Mouse (Mus musculus) frontal cortex, postnatal 10 days (tissue): ENCODE measurements around the gene Mthfd2l.

Experiments
- DNase-seq, 2 experiments: peaks; one replicate each; pipeline ENCODE4 v3.0.0; 2022; ENCODE audit warnings: low spot score in 2 of 2, mixed read lengths in 1 of 2

Mthfd2l gene

DNA sequence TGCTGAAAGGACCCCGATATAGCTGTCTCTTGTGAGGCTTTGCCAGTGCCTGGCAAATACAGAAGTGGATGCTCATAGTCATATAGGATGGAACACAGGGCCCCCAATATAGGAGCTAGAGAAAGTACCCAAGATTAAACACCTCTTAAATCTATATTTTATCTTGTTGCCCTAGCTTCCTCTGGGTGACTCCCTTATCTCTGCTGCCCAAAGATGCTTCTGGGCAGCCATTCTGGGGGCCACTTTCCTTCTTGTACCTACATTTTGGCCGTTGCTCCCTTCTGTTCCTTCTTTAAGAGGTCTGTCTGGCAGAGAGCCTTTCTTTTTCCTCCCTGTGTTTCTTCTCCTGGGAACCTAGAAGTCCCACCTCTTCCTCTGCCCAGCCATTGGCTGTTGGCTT lies 14.5 kb downstream of the Mthfd2l start:
- no peak for DNase-seq

DNA sequence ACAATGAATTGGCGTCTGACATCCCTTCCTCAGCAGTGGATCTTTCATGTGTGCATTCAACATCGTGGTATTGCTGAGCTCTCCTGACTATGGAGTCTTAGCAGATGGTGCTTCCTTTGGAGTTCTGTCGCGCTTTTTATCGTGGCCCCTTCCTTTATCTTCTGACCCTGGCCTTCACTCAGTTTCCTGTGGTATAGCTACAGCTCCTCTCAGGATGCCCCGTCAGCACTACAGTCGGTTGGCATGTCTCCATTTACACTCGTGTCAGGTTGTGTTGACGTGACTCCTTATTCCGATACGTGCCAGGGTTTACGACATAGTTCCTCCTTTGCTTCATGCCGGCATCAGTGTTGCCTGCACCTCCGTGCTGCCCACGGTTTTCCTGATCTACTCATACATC lies 18.6 kb downstream of the Mthfd2l start:
- no peak for DNase-seq

GRCm38 (mm10) chr5:90951475-90951874 lies 20.6 kb downstream of the Mthfd2l start:
- peak in 1 of 2 experiments; percentile 39 for DNase-seq

DNA sequence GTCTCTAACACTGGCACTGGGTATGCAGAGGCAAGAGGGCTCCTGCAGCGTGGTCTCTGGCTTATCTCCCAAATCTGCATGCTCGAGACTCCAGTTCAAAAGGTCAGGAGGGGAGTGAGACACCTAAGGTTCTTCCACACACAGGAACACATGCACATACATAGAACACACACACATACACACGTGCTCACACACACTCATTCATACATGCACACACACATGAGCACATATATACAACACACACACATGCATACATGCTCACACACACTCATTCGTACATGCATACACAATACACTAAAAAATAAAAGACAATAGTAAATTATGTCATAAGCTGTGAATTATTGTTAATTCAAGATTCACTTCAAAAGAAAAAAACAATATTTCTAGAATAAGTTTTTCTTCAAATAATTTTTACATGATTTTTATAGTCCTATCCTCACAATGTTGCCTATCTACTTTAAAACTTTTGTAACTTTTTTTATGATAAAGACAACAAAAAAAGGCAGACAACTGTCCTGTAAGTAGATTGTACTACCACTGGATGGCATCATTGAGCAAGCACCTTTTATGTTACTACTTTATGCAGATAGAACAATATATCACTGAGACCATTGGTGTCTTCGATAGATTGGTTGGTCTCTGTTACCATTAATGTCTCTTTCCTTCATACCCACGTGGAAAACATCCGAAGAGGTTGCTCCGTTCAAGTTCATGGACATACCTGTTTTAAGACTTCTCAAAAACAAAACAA lies 22.0 kb downstream of the Mthfd2l start:
- no peak for DNase-seq

DNA sequence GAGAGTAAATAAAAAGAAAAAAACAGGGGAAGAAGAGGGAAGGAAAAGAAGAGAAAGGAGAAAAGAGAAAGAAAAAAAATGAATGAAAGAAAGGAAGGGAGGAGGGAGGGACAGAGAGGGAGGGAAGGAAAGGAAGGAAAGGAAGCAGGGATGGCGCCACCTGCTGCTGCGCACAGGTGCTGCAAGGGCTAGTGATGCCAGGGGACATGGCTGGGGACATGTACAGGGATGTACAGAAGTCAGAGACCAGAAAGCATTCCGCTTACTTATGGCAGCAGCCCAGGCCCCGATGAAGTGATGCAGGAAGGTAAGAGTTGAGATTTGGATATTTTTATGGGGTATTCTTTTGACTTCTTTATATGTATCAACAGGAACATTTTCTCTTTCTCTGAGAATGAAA lies 33.4 kb downstream of the Mthfd2l start:
- DNase-seq = no peak

- DNase-seq = no peak
Observed at GRCm38 (mm10) chr5:90964764-90965163, 33.8 kb downstream of the Mthfd2l start.

DNA sequence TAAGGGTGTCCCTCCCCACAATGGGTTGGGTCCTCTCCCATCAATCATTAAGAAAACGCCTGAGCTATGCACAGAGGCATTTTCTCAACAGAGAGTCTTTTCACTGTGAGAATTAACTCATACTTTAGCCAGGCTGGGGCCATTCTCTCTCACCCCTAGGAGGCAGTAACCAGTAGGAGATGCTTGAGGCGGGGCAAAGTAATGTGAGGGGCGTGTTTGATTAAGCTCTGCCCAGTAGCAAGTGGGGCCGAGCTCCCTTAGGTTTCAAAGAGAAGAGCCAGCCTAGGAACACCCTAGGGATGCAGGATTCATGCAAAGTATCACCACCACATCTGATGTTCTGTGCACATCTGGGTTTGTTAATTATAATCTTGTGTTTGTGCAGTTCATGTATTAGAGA lies 34.5 kb downstream of the Mthfd2l start:
- DNase-seq = no peak

DNA sequence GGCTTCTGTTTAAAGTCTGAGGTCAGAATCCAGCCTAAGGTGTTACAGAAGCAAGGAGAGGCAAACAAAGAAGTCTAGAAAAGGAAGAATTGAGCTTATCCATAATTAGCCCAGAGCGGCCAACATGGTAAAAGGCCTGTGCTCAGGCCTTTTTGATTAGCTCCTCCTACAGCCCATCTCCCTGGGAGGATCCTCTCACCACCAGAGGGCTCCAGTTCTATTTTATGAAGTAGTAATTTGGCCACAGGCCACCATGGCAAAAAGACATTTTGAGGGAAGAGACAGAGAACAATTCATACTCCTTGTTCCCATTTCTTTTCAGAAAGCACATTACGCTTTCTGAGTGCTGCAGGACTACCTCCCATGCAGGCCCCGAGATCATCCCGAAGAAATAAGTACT lies 46.3 kb downstream of the Mthfd2l start:
- DNase-seq = peak; percentile 17 to 41

GRCm38 (mm10) chr5:90980297-90980696 lies 49.4 kb downstream of the Mthfd2l start:
- DNase-seq = no peak

GRCm38 (mm10) chr5:90987605-90988004 lies 56.7 kb downstream of the Mthfd2l start:
- no peak for DNase-seq

- DNase-seq = no peak
Observed at GRCm38 (mm10) chr5:90988149-90988548, 57.2 kb downstream of the Mthfd2l start.

- no peak for DNase-seq
Observed at GRCm38 (mm10) chr5:90988592-90988991, 57.7 kb downstream of the Mthfd2l start.

DNA sequence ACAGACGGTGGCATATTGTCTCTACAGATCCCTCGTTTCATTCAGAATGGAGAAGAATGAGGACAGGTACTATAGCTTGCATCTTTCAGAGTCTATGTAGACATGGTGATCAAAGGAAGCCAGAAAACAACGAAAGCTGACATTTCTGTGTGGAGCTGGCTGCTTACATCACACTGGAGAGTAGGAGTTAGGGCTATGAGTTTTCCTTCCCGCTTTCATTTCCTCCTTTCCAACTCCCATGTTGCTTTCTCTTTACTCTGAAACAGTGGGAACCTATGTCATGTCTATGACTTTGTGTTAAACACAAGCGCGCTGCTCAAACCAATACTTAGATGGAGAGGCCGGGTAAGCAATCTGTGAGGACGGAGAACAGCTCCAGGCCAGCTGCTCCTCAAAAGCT lies 69.0 kb downstream of the Mthfd2l start:
- DNase-seq = no peak

- no peak for DNase-seq
Observed at GRCm38 (mm10) chr5:91015216-91015615, 84.3 kb downstream of the Mthfd2l start.

DNA sequence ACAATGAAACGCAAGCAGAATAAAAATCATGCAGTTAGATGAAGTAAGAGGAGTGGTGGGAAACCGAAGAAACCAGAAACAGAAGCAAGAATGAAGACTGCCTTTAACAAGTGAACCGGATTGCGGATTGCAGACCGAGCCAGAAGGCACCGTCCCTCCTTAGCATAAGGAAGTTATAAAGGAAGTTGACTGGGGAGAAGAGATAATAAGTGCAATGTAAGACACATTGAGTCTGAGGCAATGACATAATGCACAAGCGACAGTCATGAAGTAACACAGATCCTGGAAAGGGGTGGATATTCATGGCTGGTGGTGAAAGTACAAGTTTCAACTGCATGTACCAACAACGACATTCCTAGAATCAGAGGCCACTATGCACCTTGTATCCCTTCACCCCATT lies 92.2 kb downstream of the Mthfd2l start:
- no peak for DNase-seq

- DNase-seq = no peak
Observed at GRCm38 (mm10) chr5:91027164-91027563, 96.2 kb downstream of the Mthfd2l start, which contains the start of gene Epgn. TSS of gene Epgn (plus strand) at chr5:91027464.

GRCm38 (mm10) chr5:91027840-91028239 lies 96.9 kb downstream of the Mthfd2l start:
- no peak for DNase-seq

DNA sequence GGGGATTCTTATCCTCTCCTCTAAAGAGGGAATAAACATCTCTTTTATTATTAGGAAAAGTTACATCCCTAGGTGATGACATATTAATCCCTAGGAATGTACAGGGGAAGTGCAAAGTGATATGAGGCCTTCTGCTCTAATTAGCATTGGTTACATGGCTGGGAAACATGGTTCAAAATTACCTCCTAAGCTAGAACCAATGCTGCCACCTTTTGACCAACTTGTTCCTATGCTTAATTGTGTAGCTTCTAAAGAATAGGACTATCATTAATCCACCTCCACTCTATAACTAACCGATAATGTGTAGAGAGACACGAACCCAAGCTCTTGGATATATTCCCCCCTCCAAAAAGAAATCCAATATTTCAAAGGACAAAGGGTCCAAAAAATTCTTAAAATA lies 99.7 kb downstream of the Mthfd2l start:
- no peak for DNase-seq

GRCm38 (mm10) chr5:91035341-91035740 lies 104.4 kb downstream of the Mthfd2l start:
- no peak for DNase-seq

- no peak for DNase-seq
Observed at GRCm38 (mm10) chr5:91036628-91037027, 105.7 kb downstream of the Mthfd2l start.

GRCm38 (mm10) chr5:91037756-91038155 lies 106.8 kb downstream of the Mthfd2l start:
- DNase-seq = no peak

DNA sequence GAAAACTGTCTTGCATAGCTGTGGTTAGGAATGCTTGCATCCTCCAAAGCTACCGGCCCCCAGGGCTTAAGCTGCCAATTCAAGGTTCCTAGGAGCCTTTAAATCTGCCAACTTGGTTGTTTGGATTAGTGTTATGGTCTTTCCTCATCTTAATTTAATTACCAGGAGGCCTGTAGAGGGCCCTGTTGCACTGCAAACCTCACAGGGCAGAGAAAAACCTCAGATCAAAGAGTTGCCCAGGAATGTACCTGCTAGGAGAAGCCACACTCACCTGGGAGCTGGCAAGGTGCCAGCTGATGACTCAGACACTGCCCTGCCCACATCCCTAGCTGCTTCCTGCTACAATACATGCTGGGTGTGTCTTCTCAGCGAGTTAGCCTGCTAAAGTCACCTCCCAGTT lies 107.6 kb downstream of the Mthfd2l start:
- DNase-seq = no peak

DNA sequence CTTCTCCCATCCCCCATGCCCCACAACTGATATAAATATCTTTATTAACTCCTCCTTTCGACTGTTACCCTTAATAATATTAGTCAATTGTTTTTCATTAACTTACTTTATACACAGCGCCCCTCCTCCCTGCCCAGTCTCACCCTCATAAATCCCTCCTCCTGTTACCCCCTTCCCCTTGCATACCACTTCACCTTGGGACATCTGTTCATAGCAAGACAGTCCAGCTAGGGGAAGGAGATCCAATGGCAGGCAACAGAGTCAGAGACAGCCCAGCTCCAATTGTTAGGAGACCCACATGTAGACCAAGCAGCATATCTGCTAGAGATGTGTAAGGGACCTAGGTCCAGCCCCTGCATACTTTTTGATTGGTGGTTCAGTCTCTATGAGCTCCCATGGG lies 108.0 kb downstream of the Mthfd2l start:
- DNase-seq = no peak

DNA sequence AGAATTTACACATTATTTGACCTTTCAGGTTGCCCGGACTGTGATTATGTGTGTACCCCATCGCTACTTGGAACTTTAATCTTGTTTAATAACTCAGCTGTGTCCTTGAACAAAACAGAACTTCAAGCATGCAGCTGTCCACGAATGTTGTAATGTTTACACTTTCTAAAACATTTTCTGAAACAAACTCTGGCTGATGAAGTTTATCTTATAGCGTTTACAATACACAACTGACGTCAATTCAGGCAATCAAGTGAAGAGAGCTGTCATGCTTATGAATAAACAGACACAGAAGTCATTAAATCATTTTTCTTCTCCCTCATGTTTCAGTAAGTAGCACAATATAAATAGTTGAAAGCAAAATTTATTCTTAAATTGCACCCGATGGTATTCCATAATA lies 117.1 kb downstream of the Mthfd2l start:
- DNase-seq = no peak
